Mouse (Mus musculus) MN1 (cell line): ENCODE measurements around the gene Chpt1.

ENCODE experiments used
- DNase-seq: peaks from one replicate; pipeline ENCODE4 v3.0.0-alpha.2; 2016; ENCODE audit warnings: low spot score

Chpt1 gene

DNA sequence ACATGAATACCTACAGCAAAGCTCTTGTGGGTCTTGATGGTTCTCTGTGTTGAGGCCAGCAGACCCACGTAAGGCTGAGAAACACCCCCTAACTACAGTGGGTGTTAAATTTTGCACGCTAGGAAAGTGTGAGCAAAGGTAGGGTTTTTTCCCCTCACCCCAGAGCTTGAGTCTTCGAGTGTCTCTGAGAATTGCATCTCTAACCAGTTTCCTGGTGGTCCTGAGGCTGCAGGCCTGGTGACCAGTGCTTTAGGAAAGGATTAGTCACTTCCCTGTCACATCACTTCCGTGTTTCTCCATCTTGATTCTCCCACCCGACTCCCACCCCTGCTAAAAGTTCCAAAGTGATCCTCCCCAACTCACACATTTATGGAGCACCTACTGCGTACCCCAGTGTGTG, 99.7 kb downstream of the Chpt1 start:
- no peak for DNase-seq

DNA sequence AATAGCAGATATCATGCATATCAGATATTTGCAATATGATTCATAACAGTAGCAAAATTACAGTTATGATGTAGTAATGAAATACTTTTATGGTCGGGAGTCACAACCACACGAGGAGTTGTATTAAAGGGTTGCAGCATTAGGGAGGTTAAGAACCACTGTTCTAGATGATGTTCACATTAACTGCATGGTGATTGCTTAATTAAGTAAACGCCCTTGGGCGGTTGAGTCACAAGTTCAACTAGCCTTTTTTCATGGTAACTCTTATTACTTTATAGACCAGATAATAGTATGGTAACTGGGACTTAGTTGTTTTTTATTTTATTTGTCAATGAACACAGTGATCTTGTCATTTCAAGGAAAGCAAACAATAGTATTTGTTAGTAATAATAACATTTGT, 100.9 kb downstream of the Chpt1 start:
- DNase-seq = no peak
